Mouse (Mus musculus): ENCODE measurements around the gene Knstrn. TPM values are rescaled to one million over a fixed set of nuclear protein-coding genes. Genes with fewer than 3 reads are reported as not detected.

Gene Knstrn
- polyA plus RNA-seq (2015; fragmentation: Nextera tagmentation; extraction: Ambion mirVana) = 26.6 and 29.0 TPM in 2 replicates

DNA sequence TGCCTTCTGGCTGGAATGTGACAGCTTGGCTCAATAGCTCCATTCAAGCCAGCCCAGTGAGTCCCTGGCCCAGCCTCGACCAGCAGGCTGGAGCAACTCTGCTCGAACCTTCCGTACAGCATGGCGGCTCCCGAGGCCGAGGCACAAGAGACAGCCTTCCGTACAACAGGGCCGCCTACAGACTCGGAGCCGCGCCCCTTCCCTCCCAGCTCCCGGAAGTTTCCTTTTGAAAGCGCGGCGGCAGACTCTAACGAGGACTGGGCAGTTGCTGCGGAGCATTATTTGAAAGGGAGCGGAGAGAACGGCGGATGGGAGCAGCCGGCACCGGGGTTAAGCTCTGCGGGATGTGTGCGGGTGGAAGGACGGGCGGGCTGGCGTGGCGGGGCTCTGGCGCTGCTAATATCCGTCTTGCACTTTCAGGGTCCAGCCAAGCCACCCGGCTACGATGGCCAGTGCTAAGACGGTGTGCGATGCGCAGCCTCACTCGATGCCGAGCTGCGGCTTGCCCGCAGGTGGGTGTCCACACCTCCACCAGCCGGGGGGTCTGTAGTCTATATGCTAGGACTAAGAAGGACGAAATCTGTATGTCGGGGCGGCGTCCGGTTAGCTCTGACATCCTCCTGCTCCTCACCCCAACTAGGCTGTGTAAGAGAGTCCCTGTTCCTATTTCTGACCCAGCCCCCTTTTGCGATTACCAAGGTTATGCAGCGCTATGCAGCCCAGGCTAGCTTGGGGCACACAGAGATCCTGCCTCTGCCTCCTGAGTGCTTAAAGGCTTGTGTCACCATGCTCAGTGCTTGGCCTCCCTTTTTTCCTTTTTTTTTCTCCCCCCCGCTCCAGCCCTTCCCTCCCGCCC lies at the start of gene Knstrn:
TSS of gene Knstrn (plus strand) at position 23 of the 856 bp plus-strand sequence.
- 1% methylated on average over 49 of the region's 49 CpGs for WGBS
- Histone ChIP-seq H3K27ac (replicated peaks) (0 out of 2 replicates have a peak within 1 kb of the TSS, but pooled peaks have one; percentile 13), H3K4me1 (replicated peaks; ENCODE audit: control insufficient read depth, insufficient read depth) (no peaks in the 10 kb centered on the region), H3K9ac (ENCODE audit: low read length) (peak within 1 kb of the TSS; percentile 72), H3K4me3 (ENCODE audit: low read depth, low read length) (peak within 1 kb of the TSS; percentile 69), H3K9me3 (ENCODE audit: control insufficient read depth, low read length) (no peaks in the 10 kb centered on the region), H3K27me3 (ENCODE audit: control insufficient read depth, insufficient read depth, low read length) (no peaks in the 10 kb centered on the region), H3K36me3 (ENCODE audit: control insufficient read depth, insufficient read depth, low read length) (no peaks in the 10 kb centered on the region), H3K4me2 (replicated peaks; ENCODE audit: low read depth) (peak within 1 kb of the TSS; percentile 94)
- no peak for TF ChIP-seq EP300 (optimal IDR thresholded peaks at IDR 0.05)
- TF ChIP-seq CTCF (IDR thresholded peaks at IDR 0.05; ENCODE audit: low read depth) = no peak
- ATAC-seq (ENCODE audit: low FRiP score, low TSS enrichment) (peak; percentile 91), DNase-seq (ENCODE audit: low spot score) (peak; percentile 93)

DNA sequence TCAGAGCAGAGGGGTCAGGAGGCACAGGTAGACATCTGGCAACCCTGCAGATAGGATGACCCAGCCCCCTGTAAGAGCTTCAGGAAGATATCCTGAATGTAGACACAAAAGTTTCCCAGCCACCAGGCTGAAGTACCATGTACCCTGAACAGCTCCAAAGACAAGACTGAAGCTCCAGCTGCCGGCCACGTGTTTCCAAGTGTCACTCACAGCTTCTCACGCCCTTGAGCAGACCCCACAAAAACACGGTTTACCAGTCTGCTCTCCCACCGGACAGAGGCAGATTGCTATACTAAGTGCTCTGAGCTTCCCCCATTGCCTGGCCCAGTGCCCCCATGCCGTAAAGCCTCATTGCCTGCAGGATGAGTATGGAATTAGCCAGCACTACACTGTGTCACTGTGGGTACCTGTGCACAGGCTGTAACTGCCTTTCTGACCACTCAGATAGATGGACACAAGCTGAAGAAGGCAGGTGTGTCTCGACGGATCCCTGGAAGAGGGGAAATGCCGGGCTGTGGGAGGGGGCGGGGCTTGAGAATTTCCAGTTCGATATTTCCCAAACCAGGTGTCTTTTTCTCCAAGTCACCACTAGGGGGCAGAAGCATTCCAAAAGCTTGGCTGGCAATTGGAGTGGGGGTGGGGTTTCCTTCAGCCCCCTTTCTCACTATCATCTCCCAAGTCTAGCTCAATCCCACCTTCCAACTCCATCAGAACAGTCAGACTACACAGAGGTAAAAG lies 49.5 kb upstream of the Knstrn start:
- Histone ChIP-seq H3K9ac (ENCODE audit: low read length) (0 out of 2 replicates have a peak overlapping the region, but pooled peaks have one; percentile 4), H3K36me3 (ENCODE audit: control insufficient read depth, insufficient read depth, low read length) (no peaks in the 10 kb centered on the region), H3K9me3 (ENCODE audit: control insufficient read depth, low read length) (no peaks in the 10 kb centered on the region), H3K27me3 (ENCODE audit: control insufficient read depth, insufficient read depth, low read length) (no peaks in the 10 kb centered on the region), H3K4me3 (ENCODE audit: low read depth, low read length) (no peak overlapping the region), H3K27ac (replicated peaks) (peak overlapping the region; percentile 45; the same call in 1 of the 2 replicates), H3K4me1 (replicated peaks; ENCODE audit: control insufficient read depth, insufficient read depth) (peaks cover 16% of the 10 kb centered on the region), H3K4me2 (replicated peaks; ENCODE audit: low read depth) (no peak overlapping the region)
- WGBS = 31% methylated on average over 11 of the region's 11 CpGs
- DNase-seq (ENCODE audit: low spot score) (peak; percentile 52), ATAC-seq (ENCODE audit: low FRiP score, low TSS enrichment) (no peak)
- TF ChIP-seq EP300 (optimal IDR thresholded peaks at IDR 0.05) (no peak), CTCF (IDR thresholded peaks at IDR 0.05; ENCODE audit: low read depth) (peak; percentile 75)

DNA sequence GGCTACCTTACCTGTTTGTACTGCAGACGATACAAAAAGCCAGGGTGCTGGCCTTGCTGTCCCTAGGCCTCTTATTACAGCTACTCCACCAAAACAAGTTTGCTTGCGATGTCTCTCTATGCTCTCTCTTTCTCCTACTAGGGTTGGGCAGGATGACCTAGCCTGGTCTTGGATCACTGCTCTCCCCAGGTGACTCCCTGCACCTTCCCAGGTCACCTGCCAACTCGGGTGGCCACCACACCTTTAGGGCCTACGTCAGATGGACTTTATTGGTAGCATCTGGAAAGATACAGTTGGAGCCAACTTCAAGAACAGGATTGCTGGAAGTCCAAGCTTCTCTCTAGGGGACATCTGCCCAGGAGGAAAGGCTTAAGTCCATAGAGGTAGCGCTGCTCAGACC lies 48.9 kb upstream of the Knstrn start:
- H3K36me3 ChIP-seq (ENCODE audit: control insufficient read depth, insufficient read depth, low read length) = no peaks in the 10 kb centered on the region
- TF ChIP-seq CTCF (IDR thresholded peaks at IDR 0.05; ENCODE audit: low read depth) (no peak), EP300 (optimal IDR thresholded peaks at IDR 0.05) (no peak)
- peak; percentile 17 for DNase-seq (ENCODE audit: low spot score)
- no peak overlapping the region for H3K9ac ChIP-seq (ENCODE audit: low read length)
- no peaks in the 10 kb centered on the region for H3K9me3 ChIP-seq (ENCODE audit: control insufficient read depth, low read length)
- H3K27me3 ChIP-seq (ENCODE audit: control insufficient read depth, insufficient read depth, low read length) = no peaks in the 10 kb centered on the region
- WGBS = 89% methylated on average over 5 of the region's 5 CpGs
- no peak overlapping the region for H3K4me3 ChIP-seq (ENCODE audit: low read depth, low read length)
- H3K27ac ChIP-seq (replicated peaks) = peak overlapping the region; percentile 13; the same call in 1 of the 2 replicates
- peaks cover 16% of the 10 kb centered on the region for H3K4me1 ChIP-seq (replicated peaks; ENCODE audit: control insufficient read depth, insufficient read depth)
- no peak overlapping the region for H3K4me2 ChIP-seq (replicated peaks; ENCODE audit: low read depth)
- ATAC-seq (ENCODE audit: low FRiP score, low TSS enrichment) = no peak

GRCm38 (mm10) chr2:118766041-118767033 lies 47.5 kb upstream of the Knstrn start:
- Histone ChIP-seq H3K4me2 (replicated peaks; ENCODE audit: low read depth) (no peak overlapping the region), H3K4me1 (replicated peaks; ENCODE audit: control insufficient read depth, insufficient read depth) (peaks cover 13% of the 10 kb centered on the region), H3K9ac (ENCODE audit: low read length) (no peak overlapping the region), H3K36me3 (ENCODE audit: control insufficient read depth, insufficient read depth, low read length) (no peaks in the 10 kb centered on the region), H3K4me3 (ENCODE audit: low read depth, low read length) (no peak overlapping the region), H3K9me3 (ENCODE audit: control insufficient read depth, low read length) (no peaks in the 10 kb centered on the region), H3K27ac (replicated peaks) (peak overlapping the region; percentile 61; the same call in 1 of the 2 replicates), H3K27me3 (ENCODE audit: control insufficient read depth, insufficient read depth, low read length) (no peaks in the 10 kb centered on the region)
- ATAC-seq (ENCODE audit: low FRiP score, low TSS enrichment) (no peak), DNase-seq (ENCODE audit: low spot score) (peak; percentile 14)
- no peak; the same call in 1 of the 2 replicates for TF ChIP-seq CTCF (IDR thresholded peaks at IDR 0.05; ENCODE audit: low read depth)
- no peak for TF ChIP-seq EP300 (optimal IDR thresholded peaks at IDR 0.05)
- 68% methylated on average over 10 of the region's 10 CpGs for WGBS

Data from stomach, postnatal 0 days (tissue).